Mouse (Mus musculus): ENCODE measurements around the gene Gng13.

The Gng13 gene

DNA sequence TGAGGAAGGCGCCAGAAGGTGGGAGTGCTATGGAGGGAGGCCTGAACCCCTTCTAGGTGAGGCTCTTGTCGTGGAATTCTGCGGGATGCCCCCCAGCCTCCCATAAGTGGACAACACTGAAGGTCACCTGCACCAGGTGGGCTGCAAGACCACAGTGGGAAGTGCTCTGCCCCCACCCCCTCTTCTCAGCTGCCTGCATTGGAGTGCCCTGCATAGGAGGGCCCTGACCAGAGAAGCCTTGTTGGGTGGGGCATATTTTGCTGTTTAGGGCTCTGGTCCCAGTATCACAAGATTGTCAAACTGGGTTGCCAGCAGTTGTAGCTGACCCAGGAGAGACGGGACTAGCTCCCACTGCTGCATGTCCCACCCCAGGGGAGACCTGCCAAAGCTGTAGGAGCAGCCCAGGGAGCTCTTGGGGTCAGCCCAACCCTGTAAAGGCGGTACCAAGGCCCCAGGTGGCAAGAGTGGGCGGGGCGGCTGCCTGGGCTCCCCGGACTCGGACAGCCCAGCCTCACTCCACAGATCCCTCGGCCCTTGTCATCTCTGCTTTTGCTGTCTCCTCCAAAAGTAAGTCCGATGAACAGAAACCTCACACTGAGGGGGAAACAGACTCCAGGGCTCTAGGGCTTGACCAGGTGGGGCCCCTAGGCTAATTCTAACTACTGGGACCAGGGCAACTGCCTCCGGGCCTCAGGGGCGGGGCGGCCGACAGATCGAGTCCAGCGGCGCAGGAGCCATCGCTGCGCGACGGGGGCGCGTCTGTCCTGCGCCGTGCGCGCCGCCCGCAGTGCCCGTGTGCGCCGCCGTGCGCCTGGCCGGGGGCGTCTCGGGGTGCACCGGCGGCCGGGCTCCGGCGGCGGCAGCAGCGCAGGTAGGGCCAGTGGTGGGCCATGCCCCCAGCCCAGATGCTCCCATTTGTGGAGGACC, at the start of gene Gng13:
Gene Gng13 (plus strand): TSS at position 461 of the 927 bp plus-strand sequence.
- DNase-seq: no peak

DNA sequence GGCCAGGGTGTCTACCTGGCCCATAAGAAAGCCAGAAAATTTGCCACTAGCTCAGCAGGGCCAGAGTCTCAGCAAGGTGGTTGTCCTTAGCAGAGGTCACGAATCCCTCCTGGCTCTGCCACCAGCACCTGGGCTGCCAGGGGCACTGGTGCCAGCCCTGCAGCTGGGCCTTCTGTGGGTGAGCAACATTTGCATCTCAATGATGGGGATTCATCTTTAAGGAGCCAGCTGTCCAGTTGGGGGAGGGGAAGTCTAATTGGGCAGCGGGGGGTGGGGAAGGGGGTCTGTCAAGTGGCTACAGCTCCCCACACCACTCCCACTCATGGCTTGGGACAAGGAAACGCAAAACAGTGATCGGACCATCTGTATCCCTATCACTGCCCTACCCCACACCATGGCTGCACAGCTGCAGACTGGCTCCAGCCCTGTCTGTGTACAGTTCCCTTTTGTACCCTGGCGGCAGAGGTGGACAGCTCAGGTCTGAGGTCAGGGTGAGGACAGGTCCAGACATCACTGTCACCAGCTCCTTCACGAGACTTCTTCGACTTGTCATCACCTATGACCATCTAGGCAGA, 48.4 kb upstream of the Gng13 start:
- DNase-seq: no peak

DNA sequence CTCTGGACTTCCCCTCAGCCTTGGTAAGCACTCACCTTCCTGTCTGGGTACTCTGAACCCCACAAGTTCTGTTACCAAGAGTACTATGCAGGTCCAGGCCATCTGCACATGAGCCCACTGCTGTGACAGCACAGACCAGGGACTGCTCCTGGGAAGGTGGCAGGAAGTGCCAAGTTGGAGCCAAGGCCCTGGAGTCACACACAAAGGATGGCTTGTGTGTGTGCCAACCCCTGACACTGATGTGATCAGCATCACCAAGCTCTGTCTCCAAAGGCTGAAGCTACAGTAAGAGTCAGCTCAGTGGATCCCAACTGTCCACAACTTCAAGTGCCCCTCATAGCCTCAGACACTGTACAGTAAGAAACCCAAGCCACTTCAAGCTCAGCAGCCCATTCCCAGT, 44.0 kb upstream of the Gng13 start:
- no peak for DNase-seq

DNA sequence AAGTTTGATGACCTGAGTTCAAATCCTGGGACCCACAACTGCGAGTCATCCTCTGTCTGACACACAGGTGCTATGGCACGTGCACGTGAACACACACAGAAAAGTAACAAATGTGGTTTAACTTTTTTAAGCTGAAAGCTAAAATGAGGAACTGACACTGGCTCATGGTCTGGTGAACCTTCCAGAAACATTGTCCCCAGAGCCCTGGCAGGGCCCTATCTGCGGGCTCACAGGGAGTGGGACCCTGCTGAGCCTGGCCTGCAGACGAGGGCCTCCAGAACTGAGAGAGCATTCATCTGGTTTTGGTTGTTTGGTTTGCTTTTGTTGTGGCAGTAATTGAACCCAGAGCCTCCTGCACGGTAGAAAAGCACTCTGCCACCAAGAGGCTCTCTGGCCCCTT, 39.0 kb upstream of the Gng13 start:
- no peak for DNase-seq

DNA sequence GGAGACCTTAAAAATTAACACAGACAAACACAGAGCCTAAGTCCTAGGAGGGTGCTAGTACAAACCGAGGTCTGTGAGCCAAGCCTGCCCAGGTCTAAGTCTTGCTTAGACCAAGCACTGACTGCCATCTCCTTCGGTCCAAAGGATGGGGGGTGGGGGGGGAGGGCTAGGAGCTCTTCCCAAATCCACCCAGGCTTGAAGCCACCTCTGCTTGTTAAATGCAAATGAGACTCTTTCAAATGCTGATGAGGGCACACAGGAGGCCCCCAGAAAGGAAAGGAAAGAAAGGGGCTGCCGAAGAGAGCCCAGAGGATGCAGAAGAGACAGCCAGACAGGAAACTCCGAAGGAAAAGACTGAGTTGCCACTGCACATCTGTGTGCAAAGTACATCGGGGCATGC, 37.2 kb upstream of the Gng13 start:
- no peak for DNase-seq

DNA sequence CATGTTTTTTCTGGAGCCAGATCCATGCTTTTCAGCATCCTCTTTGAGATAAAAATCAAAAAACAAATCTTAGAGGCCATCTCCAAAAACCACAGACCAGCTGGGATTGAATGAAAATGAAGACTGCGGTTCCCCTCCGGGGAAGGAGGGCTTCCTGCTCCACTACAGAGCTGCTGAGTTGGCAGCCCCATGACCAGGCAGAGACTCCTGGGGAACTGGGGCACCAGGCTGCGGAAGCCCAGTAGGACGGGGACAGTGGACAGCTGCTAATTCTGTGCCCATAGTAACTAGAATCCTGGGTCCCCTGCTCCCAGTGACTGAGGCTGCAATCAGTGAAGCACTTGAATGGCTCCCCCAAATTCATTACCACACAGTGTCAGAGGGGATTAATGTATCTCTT, 35.3 kb upstream of the Gng13 start:
- no peak for DNase-seq

DNA sequence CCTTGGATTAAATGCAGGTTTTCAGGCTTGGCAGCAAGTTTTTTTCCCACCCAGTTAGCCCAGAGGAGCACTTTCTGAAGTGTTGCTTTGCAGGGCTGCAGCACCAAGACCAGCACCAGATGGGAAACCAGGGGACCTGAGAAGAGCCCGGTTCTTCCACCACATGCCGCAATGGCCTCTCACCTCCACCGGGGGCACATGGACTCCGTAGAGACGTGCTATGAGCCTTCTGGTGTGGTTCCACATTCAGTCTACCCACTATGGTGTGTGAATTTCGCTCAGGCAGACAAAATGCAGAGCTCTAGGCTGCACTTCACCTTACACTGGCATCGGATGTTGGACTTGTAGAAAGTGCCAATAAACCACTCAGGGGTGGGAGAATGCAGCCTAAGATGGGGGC, 30.6 kb upstream of the Gng13 start:
- DNase-seq: no peak

DNA sequence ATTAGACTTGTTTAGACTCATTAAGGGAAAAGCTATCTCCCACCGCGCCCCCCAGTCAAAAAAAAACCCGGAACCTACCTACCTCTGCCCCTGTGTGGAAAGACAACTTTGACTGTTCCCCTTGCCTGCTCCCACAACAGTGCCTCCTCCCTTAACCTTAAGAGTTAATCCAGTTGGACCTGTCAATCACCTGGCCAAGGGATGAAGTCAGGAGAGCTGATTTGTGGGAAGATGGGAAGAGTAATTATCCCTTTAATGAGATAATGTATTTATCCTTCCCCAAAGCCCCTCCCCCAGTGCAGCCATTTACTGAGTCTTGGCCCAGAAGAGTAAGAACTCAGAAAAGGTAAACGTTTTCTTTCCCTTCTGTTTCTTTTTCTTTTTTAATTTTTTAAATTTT, 28.0 kb upstream of the Gng13 start:
- DNase-seq: no peak

DNA sequence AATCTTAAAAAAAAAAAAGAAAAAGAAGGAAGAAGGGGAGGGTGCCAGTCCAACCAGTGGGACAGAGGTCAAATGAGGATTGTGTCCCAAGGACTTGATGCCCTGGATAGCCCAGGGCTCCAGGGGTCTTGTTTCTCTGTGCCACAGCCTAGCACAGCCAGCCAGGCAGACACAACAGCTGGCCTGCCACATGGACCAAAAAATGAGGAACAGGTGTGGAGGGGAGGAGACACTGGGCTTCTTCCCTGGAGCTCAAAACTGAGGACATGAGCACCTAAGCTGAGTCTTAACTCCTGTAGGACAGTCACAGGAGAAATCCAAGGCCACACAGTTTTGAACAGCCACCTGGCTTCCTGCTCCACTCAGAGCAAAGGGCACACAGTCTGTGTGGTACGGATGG, 20.7 kb upstream of the Gng13 start:
- no peak for DNase-seq

DNA sequence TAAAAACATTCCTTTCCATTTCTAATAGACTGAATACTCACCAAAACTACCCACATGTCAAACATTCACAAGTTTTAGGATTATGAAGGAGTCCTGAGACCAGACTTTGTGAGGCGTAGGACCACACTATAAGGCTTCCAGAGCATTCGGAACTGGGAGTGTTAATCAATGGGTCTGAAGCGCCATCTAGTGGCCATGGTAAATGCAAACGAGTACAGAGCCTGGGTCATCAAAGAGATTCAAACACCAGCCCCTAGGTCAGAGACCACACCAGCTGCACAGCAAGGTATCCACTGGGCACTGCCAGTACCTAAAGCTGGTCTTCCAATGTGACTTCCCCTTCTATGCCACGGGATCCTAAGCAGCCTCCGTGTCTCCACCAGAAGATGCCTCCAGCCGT, 18.5 kb upstream of the Gng13 start:
- DNase-seq: peak in 1 of 2 experiments; percentile 38

DNA sequence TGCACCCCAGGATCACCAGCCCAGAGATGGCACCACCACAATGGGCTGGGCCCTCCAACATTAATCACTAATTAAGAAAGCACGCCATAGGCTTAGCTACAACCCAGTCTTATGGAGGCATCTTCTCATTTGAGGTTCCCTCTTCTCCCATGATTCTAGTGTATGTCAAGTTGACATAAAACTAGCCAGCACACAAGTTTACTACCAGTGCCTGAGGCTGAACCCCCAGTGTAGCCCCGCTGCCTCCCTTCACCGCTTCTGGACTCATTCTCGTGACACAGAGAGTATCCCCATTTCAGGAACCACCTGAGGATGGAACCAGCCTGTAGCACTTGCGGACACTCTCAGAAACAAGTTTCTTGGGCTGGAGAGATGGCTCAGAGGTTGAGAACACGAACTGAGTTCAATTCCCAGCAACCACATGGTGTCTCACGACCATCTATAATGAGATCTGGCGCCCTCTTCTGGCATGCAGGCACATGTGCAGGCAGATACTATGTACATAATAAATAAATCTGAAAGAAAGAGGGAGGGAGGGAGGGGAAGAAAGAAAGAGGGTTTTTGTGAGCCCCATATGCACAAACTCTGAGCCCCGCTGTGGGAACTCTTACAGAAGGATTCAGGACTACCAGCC, 16.0 kb upstream of the Gng13 start:
- DNase-seq: no peak

DNA sequence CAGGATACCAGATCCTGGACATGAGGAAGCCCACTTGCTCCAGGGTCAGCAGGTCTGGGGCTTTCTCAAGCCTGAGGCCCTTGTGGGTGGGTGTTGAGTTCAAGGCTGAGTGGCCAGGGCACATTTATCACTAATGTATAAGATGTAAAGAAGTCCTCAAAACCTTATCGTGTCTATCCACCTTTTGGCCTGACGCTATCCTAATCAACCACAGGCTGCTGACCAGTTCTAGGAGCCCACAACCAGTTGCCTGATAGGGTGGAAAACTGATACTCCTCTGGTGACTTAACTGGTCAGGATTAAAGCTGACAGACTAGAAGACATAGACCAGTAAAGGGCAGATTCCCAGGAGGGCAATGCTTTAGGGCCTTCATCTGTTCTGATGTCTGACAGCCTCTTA, 7.0 kb upstream of the Gng13 start:
- DNase-seq: no peak

DNA sequence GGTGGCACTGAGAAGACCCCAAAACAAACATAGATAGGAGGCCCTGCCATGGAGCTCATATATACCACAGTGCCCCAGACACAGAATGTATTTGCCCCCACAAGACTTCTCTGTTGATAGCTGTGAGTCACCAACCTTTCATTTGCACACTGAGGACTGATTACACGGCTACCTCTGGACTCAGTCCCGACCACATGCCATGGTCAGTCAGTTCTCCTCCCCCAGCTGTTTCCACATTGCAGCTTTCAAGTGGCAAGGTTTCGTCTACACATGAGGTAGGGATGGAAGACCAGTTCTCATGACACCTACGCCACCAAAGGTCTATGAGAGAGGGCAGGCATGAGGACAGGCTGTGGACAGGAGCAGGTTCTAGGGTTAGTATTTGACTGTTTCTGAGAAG, 5.8 kb upstream of the Gng13 start:
- DNase-seq: no peak

DNA sequence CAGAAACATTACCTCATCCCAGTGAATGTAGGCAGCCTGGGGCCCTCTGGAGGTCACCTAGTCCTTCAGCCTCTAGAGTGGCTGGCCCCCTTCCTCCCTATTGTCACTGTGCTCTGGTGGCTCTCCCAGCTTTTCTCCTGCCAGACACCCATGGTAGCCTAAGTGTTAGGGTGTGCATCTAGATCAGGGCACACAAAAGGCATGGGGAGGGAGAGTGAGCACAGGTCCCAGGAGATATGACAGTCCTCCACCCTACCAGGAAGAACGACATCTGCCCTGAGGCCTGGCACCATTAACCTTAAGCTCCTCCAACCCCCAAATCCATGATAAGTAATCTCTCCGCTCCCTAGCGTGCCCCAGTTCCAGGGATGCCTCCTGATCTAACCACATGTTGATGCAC, 1.3 kb upstream of the Gng13 start:
- DNase-seq: no peak

DNA sequence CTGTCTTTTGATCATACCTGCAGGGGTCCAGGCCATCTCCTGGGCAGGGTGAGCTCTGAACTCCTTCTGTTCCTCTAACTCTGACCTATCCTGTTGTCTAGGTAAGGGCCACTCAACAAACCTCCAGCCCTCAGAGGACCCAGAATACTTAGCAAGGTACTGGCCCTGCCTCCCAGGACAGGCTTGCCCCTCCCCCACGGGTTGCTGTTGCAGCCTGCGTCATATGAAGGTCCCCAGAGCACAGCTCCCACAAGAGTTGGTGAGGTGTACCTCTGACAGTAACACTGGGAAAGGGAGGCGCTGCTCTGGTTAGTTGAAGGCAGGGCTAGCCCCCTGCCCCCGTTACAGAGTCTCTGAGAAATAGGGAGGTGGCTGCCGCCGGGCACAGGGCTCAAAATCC, 841 bp upstream of the Gng13 start:
- no peak for DNase-seq

DNA sequence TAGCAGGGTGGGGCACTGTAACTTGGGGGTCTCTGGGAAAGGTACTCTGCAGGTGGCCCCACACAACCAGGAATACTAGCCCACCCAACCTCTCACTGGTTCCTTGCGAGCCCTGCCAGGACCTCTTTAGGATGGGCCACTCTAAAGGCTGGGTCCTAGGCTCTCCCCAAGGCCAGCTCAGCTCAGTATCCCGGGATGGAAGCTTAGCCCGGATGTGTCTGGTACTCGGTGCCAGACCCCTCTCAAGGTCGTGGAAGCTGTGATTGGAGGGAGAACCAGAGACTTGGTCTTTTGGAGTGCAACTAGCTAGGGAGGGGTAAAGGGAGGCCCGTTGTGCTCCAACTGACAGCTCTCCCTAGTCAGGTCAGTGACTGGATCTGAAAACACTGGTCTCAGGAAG, 720 bp downstream of the Gng13 start:
- no peak for DNase-seq

DNA sequence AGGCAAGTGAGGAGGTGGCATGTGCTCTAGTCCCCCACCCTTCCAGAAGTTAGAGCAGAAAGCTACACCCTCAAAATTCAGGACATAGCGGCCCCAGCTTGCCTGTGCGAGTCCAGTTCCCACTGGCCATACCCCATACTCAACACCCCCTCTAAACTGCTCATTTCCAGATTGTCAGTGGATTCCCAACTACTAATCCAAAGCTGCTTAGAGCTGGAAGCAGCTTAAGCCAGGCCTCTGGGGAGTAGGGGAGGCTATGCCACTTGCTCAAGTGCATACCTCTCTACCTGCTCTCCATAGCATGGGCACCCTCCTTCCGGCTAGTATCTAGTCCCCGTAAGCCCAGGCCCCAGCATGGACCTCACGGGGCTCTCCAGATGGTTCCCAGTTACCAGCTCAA, 4.5 kb downstream of the Gng13 start:
- DNase-seq: no peak

DNA sequence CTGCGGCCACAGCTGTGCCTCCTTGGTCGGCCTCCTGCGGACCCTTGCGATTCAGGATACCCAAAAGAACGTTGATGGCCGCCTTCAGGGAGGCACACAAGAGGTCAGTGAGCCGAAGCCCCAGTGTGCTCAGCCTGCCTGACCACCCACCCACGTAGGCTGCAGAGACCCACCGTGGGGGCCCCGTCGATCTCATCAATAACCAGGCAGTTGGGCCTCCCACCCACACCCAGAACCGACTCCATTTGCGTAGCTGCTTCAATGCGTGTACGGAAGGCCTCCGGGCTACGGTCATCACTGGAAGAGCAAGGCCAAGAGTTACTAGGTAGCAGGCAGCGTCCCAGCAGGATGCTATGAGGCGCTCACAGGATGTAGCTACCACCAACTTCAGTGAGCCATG, 6.5 kb downstream of the Gng13 start:
- DNase-seq: no peak

DNA sequence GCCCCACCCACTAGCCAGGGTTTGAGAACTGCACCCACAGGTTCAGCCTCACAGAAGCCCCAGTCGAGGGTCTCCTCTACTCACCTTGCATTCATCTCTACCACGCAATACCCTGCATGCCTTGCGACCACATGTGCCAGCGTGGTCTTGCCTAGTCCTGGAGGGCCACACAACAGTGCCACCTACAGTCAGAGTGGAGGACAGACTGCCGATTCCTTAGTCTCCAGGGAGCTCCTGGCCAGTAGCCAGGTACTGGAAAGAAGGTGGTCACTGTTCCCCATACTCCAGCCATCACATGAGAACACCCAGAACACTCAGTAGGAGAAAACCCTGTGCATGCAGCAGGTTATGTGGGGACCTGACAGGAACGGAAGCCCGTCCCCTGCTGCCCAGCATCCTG, 6.9 kb downstream of the Gng13 start:
- no peak for DNase-seq

DNA sequence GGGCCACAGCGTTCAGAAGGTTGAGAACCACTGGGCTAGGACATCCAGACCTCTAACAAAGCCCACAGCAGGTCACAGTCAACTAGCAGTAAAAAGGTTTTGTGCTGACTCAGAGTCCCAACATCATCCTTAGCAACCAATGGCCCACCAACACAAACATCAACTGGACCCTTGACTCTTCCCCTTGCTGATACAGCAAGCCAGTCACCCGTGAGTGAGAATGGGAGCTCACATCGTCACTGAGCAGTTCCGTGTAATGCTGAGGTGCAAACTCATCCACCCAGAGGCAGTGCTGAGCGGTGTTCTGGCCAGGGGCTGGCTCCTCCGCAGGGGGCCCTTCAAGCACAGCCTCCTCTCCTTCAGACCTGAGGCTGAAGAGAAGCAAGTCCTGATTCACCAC, 8.3 kb downstream of the Gng13 start:
- DNase-seq: no peak

DNA sequence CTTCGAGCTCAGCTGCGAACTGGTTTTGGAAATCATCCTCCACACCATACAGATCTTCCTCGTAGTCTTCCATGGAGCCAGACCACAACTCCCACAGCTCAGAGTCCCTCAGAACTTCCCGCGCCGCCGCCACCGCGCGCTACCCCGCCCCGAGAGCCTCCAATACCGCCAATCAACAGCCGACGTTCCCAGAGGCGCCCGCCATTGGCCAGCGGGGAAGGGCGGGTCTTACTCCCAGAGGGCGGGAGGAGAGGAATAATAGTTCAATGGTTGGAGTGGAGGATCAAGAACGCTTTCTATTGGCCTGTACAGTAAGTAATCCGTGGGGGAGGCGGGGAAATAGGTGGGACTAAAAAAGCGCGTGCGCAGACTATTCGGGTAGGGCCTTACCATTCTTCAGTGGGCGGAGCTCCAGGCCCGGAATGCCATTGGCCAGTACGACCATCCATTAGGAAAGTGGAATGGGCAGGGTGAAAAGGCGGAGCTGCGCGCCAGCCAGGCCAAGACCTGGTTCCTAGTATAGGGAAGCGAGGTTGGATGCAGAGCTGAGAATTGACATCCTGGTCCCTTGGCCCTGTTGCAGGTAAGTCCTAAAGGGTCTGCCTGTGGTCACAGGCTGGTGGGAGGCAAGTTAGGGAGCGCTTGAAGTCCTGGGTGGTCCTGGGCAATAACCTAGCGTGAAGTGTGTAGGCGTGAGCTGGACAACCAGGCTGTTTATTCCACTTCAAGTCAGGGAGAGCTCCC, 10.5 kb downstream of the Gng13 start, which contains the start of the genes Chtf18 and Rpusd1:
Gene Chtf18 (minus strand): TSS at position 155 of the 744 bp plus-strand sequence.
Gene Rpusd1 (plus strand): TSS at position 406 of the 744 bp plus-strand sequence.
- peak; percentile 96 to 99 for DNase-seq

DNA sequence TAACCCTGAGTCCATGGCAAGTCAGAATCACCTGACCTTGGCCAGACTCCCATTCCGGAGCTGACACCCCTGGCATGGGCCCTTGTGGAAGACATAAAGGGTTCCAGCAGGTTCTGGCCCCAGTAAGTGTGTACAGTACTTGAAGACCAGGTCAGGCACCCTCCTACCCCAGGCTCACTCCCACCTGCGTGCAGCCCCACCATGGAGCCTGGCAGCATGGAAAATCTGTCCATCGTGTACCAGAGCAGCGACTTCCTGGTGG, 11.0 kb downstream of the Gng13 start:
- DNase-seq: no peak

DNA sequence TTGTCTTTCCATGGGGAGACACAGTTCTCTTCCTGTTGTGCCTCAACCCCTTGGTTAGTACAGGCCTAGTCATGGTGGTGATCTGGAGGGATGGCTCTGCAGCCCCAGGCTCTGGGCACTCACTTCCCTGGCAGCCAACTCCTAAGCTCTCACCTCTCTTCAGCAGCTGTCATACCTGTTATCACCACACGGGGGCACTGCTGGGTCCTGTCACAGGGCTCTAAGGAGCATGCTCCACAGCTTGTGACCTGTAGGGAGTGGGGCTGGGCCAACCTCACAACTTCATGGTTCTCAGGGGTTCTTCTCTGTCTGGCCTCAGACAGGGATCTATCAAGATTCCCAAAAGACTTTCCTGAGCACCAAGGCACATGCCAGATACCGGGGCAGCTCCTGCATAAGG, 15.1 kb downstream of the Gng13 start:
- DNase-seq: peak; percentile 43 to 55

DNA sequence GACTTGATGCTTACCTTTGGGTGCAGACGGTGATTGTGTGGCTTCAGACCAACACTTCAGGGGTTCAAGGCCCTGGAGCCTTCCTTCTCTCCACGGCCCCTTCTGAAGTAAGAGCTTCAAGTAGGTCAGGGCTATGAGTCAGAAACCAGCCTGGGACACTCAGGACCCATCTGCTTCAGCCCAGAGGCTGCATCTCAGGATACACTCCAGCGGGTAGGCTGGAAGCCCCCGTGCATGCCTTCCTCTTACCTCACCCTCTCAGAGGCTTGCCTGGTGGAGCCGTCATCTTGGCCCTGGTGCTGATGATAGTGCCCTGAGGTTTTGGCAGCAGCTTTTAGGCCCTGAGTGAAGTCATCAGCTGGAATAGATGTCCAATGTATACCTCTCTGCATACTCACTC, 18.3 kb downstream of the Gng13 start:
- DNase-seq: no peak

Data from thymus, adult 18-20 months (tissue).